Mouse (Mus musculus) cerebellum, postnatal 10 days (tissue): ENCODE results near the gene Grik4.
"Not testable (repeated sequence)": the region's sequence is repeated elsewhere in the genome, so short reads cannot be mapped to it uniquely, and the experiment has no call there.

Experiments used
- DNase-seq, 2 experiments: peaks; one replicate each; pipeline ENCODE4 v3.0.0; 2021; ENCODE audit warnings: mixed read lengths in 2 of 2

Grik4 gene

DNA sequence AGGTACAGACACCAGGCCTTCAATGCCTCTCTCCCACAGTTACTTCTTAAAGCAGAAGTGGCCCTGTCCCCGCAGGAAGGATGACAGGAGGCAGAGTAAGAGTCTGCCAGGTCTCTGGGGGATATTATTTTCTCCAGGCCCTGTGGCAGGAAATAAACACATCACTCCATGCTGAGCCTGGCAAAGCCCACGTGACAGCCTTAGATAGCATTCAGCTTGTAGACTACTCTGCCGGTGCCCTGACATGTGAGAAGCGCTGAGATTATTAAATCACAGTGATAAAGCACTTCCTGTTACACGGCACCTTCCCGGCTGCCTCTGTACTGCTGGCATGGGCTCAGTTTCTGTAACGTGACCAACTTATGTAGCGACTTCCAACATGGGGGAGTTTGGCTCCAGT lies 148.4 kb downstream of the Grik4 start:
- peak in 1 of 2 experiments; percentile 26 for DNase-seq

DNA sequence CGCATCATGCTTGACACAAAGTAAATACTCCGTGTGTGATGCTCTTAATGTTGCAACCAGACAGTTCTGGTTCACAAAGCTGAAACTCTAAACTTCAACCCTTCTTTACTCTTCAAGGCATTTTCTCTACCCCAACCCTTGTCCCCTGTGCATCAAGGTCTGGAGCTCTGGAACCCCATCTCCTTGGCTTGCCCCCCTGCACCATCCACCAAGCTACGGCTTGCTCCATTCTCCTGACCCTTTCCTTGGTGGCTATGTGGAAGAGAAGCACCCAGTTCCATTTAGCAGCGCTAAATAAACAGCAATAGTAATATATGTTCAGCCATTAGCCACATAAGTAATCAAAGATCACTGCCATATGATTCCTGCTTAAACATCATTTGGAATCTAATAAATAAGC lies 150.3 kb downstream of the Grik4 start:
- no peak for DNase-seq

DNA sequence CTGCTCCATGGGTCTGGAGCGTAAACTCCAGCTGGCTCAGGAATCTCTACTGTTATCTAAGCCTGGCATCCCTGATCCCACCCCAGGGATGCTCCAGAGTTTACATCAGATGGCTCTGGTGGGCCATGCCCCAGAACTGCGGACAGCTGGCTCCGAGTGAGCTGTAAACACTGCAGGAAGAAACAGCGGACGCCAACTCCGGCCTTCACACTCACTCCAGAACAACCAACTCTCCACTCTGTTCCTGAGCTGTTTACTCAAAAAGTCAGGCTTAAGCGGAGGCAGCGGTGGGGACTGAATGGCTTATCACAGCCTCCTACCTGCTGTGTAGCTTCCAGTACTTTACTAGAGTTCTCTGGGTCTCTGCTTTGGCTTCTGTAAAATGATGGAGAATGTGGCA lies 150.7 kb downstream of the Grik4 start:
- peak in 1 of 2 experiments; percentile 36 for DNase-seq

DNA sequence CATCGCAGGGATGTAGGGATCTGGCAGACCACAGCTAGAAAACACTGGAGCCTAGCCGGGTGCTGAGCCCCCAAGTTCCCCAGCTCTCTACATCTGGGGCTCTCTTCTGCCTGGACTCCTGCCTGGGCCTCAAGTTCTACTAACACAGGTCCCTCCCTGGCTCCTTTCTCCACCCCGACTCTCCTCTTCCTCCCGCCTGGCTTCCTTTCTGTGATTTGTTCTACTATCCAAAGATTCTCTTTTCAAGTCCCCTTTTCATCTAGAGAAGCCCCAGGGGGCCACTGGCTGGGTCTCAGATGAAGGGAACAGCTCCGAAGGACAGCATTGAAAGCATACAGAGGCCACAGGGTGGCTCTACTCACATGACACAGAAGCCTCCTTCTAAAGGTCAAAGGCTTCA lies 151.9 kb downstream of the Grik4 start:
- no peak for DNase-seq

DNA sequence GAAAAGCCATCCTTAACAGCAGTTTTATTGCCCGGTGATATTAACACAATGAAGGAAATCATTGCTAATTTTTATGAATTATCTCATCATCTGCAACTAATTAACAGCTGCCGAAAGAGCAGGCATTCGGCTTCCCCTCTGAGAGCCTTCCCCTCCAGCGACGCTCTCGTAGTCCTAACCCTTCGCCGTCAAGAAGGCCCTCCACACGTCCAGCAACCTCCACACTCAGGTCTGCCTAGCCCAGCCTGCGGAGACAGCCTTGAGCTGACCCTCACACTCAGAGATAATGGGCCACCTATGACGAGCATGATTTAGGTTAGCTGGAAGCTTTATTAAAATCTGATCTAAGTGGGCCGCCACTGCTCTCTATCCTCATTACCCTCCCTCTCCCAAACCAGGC lies 152.5 kb downstream of the Grik4 start:
- DNase-seq, result no peak

DNA sequence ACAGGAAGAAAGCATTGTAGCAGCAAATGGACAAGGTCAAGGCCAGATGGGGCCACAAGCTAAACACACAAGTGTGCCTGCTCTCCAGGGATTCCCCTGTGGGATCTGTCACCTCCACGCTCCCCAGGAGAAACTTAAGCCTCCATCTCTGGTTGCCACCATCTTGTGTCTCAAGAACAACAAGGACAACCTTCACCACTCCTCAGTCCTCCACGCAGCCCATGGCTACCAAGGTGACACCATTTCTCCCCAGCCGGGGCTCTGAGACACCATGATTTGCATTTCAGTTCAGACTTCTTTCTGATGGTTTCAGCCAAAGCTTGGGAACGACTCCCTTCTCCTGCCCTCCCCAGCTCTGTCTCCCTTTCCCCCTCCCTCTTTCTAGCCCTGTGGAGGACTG lies 152.9 kb downstream of the Grik4 start:
- no peak for DNase-seq

DNA sequence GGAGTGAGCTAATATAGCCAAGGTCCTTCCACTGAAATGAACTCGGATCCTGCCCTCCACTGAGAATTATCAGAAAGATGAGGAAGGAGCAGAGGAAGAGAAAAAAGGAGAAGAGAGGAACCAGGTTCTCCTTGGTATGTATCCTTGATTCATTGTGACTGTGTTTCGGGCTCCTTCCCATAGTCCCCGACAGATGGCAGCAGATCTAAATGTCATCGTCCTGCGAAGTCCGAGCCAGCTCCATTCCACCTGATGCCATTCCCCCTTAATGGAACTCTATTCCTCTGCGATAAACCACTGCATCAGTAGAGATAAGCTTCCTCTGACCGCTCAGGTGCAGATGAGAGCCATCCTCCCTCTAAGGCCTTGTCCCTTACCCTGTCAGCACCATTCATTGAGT lies 155.8 kb downstream of the Grik4 start:
- peak; percentile 85 for DNase-seq

DNA sequence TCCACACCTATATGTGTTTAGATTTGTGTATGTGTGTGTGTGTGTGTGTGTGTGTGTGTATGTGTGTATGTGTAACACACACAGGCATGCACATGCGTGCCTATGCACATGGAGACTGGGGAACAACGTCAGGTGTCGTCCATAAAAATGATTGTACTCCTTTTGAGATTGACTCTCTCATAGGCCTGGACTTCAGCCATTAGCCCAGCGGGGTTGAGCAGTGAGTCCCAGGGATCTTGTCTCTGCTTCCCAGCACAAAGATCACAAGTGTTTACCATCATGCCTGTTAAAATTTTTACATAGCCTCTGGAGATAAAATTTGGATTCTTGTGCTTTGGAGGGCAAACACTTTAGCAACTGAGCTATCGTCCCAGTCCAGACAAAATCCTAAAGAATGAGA lies 157.4 kb downstream of the Grik4 start:
- DNase-seq, result peak; percentile 53 to 65

DNA sequence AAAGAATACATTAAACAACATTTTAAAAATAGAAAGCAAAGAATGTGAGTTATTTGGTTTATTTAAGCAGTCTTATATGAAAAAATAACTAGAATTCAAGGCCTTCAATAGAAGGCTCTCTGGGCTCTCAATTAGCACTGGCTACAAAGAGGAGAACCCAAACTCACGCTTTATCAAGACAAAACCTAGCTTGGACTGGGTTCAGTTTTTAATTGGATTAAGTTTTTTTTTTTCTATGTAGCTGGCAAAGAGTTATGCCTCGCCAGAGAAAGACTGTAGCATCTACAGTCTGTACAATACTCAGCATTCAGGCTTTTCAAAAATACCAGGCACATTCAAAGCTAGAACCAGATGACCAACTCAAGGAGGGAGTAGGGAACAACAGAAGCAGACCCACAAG lies 158.0 kb downstream of the Grik4 start:
- no peak for DNase-seq

DNA sequence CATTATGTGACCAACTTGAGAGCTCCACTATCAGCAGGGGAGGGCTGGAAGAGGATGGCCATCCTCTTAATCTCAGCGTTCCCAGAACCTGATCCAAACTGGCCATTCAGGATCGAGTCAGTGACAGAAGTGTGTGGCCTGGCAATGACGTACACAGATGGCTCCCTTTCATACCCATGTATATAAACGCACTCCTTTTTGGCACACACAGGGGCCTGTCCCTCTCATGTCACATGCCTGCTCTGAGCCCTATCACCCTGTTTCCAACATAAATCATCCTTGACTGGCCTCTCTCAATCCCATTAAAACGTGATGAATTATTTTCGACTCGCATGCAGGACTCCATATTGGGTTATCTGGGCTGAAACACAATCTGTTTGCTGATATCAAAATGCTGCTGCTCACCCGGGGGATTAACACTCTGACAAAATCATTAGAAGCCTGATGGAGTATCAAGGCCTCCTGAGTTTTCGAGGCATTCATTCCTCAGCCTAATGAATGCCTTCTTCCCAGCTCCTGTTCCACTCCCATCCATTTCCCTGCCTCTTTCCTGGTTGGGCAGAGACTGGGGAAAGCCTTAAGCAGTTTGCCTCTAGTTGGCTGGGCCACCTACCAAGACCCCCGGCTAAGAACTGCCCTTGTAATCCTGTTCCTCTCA lies 159.0 kb downstream of the Grik4 start:
- no peak for DNase-seq

DNA sequence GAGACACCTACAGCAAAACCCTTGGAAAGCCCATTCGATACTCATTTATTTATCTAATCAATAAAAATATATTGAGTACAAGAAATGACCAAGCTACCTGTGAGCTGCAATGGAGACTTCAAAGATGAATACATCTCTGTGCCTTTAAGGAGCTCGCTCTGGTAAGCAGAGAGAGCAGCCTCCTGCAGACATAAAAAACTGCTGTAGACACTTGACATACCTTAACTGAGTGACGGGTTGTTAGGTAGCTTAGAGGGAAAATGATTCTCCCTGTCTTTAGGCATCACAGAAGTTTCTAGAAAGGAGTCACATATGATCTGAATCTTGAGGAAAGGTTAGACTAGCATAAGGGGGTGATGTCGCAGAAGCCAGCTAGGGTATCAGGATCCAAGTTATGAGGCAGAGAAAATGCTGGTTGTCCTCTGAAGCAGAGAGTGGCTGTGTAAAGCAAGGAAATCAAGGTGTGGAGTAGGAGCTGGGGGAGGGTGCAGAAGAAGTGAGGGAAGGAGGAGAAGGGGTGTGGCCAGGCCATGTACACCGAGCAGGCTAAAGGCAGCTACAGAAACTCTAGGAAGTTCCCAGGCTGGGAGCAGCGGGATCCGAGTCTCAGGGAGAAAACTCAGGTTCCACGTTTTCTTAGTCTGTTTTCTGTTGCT lies 160.9 kb downstream of the Grik4 start:
- no peak for DNase-seq

DNA sequence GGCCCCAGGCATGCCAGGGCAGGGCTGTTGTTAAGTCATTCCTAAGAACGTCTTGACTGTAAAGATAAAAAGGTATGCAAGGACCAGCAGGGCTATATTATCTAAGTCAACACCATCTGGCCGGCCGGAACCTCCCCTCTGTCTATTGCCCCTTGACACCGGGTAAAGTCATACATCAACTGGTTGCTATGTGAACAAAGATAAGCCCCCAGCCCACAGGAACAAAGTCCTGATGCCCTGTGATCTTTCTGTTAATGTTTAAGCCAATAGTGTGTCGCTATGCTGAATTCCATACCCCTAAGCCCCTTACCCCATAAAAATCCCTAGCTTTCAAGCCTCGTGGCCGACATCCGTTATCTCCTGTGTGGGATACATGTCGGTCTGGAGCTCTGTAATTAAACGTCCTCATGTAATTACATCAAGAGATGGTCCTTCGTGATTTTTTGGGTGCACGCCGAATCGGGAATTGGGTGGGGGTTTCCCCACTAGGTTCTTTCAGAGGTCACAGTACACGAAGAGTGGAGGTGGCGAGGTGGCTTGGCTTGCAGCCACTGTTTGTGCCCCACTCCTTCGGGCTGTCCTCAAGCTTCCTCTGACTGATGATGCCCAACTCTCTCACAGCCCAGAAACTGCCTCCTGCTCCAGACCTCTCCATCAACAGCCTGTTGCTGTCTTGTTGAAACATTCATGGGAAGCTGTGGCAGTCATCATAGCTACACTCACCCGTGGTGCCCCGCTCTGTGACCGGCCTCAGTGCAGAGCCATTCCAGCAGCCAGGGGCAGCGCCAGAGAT lies 165.6 kb downstream of the Grik4 start:
- not testable (repeated sequence) for DNase-seq

DNA sequence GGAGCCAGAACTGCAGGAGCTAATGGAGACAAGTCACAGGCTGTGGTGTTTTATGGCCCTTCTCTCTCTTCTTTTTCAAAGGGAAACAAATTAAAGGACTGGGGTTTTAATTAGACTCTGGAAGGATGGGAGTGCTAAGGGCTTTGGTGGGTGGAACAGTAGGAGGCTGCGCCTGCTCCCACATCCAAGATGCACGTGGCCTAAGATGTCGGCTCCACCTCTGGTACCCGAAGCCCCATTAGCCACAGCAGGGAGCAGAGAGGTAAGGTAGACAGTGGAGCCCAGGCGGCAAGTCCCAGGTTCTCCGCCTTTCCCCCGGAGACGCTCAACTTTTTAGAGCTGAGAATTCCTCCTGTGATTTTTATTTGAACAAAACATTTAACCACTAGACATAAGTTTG lies 166.4 kb downstream of the Grik4 start:
- DNase-seq, result no peak

DNA sequence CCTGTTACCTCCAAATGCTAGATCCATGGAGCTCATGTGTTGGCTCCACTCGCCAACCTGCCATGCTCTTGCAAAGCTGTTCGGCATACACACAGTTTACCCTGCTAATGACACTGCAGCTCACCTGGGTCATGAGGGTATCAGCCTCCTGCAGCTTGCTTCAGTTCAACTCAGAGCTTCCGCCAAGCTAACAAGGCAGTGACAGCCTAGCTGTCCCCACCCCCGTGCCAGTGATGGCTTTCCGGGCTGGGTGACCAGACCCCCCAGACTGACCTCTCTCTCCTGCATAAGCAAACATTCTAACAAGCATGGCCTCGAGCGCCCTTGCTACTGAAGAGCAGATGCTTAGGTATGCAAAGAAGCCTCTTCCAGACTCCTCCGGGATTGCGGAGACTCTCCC lies 167.5 kb downstream of the Grik4 start:
- no peak for DNase-seq

DNA sequence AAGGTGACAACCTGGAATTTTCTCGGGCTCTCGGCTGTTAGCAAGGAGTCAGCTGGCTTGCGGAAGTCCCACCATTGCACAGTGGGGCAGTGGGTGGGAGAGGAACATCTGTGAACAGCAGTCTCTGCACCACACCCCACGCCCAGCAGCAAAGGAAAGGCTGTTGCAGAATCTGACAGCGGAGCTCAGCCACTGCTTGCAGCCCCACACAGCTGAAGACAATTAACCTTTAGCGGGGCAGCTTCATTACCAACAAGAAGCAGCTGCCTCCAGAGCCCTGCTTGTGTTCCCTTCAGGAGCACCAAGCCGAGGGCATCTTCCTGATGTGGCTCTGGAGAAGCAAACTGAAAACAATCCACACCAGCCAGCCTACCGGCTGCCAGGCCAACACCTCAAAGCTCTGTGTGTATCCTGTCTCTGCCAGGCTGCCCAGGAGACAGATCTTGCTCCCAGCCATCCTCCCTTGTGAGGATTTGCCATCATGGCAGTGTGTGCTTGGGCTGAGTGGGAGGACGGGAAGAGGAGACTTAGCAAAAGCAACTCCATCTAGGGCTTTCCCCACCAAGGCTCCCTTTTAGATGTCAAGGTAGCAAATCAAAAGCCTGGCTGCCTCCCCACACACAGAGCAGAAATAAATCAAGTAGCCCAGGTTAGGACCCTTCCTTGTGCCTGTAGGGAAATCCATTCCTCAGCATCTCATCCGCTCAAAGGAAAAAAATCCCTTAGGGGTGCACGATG lies 179.3 kb downstream of the Grik4 start:
- DNase-seq, result no peak

DNA sequence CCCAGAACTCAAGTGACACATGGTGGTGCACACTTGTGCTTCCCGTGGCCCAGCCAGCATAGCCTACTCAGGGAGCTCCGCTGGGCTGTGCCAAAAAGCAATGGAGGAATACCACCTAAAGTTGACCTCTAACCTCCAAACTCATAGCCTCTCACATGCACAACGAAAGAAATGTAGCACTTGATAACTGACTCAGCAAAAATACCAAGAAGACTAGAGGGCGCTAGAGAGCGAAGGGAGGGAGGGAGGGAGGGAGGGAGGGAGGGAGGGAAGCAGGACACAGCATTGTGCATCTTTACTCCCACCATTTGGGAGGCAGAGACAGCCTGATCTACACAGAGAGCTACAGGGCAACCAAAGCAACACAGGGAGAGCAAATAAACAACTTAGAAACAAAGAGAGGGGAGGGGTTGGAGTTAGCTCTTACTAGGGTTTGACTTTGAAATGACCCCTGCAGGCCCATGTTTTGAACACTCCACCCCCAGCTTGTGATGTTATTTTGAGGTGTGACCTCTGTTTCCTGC lies 185.5 kb downstream of the Grik4 start:
- peak; percentile 18 to 57 for DNase-seq

DNA sequence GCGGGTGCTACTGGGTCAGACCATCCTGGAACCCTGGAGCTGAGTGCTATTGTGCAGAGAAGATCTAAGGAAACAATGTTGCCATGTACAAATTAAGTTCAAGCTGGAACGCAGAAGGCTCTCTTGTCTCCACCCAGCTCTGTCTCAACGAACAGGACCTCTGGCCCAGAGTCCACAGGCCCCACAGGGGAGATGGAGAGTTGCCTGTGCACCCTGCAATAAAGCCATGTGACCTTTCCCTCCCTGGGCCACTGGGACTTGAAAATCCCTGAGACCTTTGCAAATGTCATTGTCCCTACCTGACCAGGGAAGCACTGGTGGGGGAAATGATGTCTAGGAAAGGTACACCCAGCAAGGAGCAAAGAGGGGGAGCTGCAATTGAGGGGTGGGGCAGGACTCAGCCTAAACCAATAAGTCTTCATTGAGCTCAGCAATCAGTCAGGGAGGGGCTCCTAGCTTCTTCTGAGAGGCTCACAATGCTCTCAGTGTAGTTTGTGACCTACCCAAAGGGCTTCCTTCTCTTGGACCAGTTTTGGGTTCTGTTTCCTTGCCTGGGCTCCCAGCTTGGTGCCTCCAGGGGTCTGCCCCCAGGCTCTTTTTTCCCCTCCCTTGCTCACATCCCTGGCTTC lies 187.2 kb downstream of the Grik4 start:
- no peak for DNase-seq

DNA sequence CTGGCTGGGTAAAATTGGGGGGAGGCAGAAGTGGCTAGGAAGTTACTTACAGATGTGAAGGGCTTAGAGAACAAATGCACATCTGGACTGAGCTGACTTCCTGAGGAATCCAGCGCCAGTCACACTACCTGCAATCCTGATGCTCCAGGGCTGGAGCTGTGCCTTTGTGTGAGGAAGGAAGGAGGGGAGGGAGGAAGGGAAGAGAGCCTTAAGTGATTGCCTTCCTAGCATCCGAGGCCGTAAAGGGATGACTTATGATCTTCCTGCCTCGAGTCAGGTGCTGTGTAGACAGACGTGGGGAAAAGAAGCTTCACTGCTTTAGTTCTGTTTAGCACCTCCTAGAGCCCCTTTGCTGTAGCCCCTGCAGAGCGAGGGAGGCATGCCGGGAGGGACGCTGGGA lies 189.6 kb downstream of the Grik4 start:
- no peak for DNase-seq

DNA sequence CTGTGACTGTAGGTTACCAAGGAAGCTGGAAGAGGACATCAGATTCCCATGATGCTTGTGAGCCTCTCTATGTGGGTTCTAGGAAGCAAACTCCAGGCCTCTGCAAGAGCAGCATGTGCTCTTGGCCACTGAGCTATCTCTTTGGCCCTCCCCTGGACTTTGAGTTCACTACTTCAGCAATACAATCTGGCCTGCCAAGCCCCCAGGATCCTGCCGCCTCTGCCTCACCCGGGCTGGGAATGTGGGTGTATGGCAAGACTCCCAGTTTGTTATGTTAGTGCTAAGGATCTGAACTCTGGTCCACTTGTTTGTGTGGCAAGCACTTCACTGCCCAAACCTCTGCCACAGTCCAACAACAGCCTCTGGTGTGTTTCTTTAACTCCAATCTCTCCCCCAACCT lies 193.1 kb downstream of the Grik4 start:
- no peak for DNase-seq

DNA sequence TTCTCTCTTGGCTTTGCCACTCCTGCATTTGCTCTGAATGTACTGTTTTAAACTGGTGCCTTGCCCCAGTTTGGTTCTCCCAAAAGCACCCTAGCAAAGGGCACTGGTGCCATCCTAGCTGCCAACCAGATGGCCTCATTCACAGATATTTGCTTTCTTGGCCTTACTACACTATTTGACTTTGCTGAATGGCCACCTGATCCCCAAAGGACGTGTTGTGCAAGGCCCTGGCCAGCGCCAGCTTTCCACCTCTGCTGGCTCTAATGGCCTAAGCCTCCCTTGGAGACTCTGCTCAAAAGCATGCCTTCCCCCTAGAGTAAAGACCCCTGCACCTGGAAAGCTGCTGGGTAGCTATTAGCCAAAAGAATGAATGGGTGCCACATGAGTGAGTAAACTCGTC lies 194.1 kb downstream of the Grik4 start:
- peak; percentile 52 to 66 for DNase-seq

DNA sequence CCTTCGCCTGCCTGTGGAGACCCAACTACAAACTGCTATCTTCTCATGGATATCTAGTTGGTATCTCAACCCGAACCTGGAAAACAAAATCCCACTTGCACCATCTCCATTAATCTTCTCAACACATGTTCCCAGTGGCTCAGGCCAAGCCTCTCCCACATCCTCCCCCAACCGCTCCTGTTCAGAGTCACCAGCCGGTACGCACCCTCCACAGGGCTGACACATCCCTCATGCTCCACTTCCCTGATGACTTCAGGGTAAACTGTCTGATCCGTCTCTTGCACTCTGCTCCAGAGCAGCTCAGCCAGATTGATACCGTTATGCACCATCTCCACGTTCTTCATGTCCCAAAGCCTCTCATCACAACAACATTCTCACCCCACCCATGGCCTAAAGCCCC lies 198.3 kb downstream of the Grik4 start:
- no peak for DNase-seq

DNA sequence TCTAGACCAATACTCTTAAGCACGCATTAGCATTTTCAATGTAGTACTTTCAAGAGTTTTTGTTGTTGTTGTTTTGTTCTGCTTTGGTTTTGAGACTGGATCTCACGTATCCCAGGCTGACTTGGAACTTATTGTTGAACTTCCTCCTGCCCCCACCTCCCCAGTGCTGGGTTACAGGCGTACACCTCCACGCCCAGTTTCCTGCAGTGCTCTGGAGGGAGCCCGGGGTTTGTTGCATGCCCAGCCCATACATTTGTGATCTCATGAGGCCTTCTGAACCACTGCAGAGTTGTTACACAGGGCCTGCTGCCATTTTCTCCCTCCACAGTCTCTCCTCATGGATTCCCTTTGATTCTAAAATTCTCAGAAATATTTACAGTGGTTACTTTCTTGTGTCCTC lies 201.9 kb downstream of the Grik4 start:
- DNase-seq, result no peak
